Mouse (Mus musculus): ENCODE data around the gene Farp1. TPM values are rescaled to one million over a fixed set of nuclear protein-coding genes. Genes with fewer than 3 reads are reported as not detected.

Farp1 gene
- polyA plus RNA-seq, 1 experiment: 42.6 TPM

DNA sequence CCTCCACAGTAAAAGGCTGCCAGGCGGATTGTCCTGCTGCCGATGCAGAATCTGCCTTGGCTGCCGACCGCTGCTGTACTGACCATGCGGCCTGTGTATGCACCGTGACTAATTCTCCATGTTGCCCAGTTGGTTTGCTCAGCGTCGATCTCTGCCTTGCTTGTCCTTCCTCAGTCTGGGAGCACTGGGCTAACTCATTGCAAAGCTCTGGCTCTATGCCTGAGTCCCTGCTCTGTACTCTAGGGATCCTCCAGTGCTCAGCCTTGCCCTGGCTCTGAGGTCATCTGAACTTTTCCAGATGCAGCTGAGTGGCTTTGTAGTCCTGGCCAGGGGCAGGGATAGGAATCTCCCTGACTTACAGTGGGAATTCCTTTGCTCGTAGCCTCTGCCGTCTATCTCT is 24.3 kb downstream of the Farp1 start:
- Histone ChIP-seq H3K79me3 (ENCODE audit: low read depth) (peaks cover 83% of the 10 kb centered on the region), H3K79me2 (ENCODE audit: control insufficient read depth, insufficient read depth) (peaks cover 98% of the 10 kb centered on the region), H3ac (ENCODE audit: control insufficient read depth, insufficient read length, low read depth) (no peak overlapping the region), H3K36me3 (ENCODE audit: control insufficient read depth, insufficient read depth) (peaks cover 17% of the 10 kb centered on the region), H3K27me3 (ENCODE audit: control insufficient read depth, insufficient read depth, insufficient read length) (no peaks in the 10 kb centered on the region), H3K4me3 (ENCODE audit: insufficient read depth, poor library complexity, severe bottlenecking) (no peak overlapping the region)
- TF ChIP-seq CEBPB (IDR thresholded peaks at IDR 0.05; ENCODE audit: low read depth) (no peak), FOSL1 (IDR thresholded peaks at IDR 0.05; ENCODE audit: insufficient read depth, low read length, poor library complexity, severe bottlenecking) (no peak), CTCF (IDR thresholded peaks at IDR 0.05; ENCODE audit: control insufficient read depth, insufficient read depth, insufficient read length) (no peak), MYOG (IDR thresholded peaks at IDR 0.05; ENCODE audit: control insufficient read depth, extremely low read depth, insufficient read length) (no peak), USF1 (IDR thresholded peaks at IDR 0.05; ENCODE audit: low read depth) (no peak), MAX (IDR thresholded peaks at IDR 0.05) (no peak), MYOD1 (IDR thresholded peaks at IDR 0.05; ENCODE audit: control insufficient read depth, insufficient read length, low read depth) (no peak)

DNA sequence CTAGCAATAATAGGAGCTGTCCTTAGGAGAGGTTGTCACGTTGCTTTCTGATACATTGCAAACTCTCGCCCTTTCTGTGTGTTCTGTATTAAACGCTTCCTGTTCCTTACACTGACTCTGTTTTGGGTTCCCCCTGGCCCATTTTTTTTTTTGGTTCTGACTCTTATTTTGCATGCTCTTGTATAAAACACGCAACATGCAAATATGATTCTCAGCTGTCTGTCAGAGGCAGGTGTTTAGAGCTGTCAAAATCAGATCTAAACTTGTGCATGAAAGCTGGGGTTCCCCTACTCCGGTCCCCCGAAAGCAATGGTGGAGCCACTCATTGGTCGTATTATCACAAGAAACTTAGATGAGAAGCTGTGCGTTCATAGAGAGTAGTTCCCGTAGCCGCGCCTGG is 25.5 kb downstream of the Farp1 start:
- TF ChIP-seq USF1 (IDR thresholded peaks at IDR 0.05; ENCODE audit: low read depth) (no peak), CEBPB (IDR thresholded peaks at IDR 0.05; ENCODE audit: low read depth) (no peak), FOSL1 (IDR thresholded peaks at IDR 0.05; ENCODE audit: insufficient read depth, low read length, poor library complexity, severe bottlenecking) (no peak), CTCF (IDR thresholded peaks at IDR 0.05; ENCODE audit: control insufficient read depth, insufficient read depth, insufficient read length) (no peak), MYOD1 (IDR thresholded peaks at IDR 0.05; ENCODE audit: control insufficient read depth, insufficient read length, low read depth) (no peak), MYOG (IDR thresholded peaks at IDR 0.05; ENCODE audit: control insufficient read depth, extremely low read depth, insufficient read length) (no peak), MAX (IDR thresholded peaks at IDR 0.05) (no peak)
- H3K79me3 ChIP-seq (ENCODE audit: low read depth): peaks cover 82% of the 10 kb centered on the region
- H3K79me2 ChIP-seq (ENCODE audit: control insufficient read depth, insufficient read depth): peaks cover 98% of the 10 kb centered on the region
- no peak overlapping the region for H3K4me3 ChIP-seq (ENCODE audit: insufficient read depth, poor library complexity, severe bottlenecking)
- H3ac ChIP-seq (ENCODE audit: control insufficient read depth, insufficient read length, low read depth): no peak overlapping the region
- peaks cover 17% of the 10 kb centered on the region for H3K36me3 ChIP-seq (ENCODE audit: control insufficient read depth, insufficient read depth)
- no peaks in the 10 kb centered on the region for H3K27me3 ChIP-seq (ENCODE audit: control insufficient read depth, insufficient read depth, insufficient read length)

DNA sequence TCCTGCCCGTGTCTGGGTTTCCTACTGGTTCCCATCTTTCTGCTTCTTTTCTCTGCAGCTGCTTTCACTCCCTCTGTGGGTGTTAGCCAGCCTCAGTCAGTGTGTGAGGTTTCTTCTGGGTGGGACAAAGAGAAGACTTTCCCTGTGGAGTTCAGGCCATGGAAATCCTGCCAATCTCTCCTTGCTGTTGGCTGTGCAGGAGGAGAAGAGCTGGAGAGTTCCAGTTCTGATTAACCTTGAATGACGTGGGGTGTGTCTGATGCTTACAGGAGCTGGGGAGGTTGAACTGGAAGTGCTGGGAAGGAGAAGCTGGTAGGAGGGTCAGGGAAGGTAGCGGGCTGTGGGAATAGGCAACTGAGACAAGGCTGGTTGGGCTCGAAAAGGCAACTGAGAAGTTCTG is 26.7 kb downstream of the Farp1 start:
- Histone ChIP-seq H3K79me3 (ENCODE audit: low read depth) (peaks cover 80% of the 10 kb centered on the region), H3K4me3 (ENCODE audit: insufficient read depth, poor library complexity, severe bottlenecking) (no peak overlapping the region), H3K27me3 (ENCODE audit: control insufficient read depth, insufficient read depth, insufficient read length) (no peaks in the 10 kb centered on the region), H3ac (ENCODE audit: control insufficient read depth, insufficient read length, low read depth) (no peak overlapping the region), H3K36me3 (ENCODE audit: control insufficient read depth, insufficient read depth) (peaks cover 20% of the 10 kb centered on the region), H3K79me2 (ENCODE audit: control insufficient read depth, insufficient read depth) (peaks cover 95% of the 10 kb centered on the region)
- no peak for TF ChIP-seq MYOD1 (IDR thresholded peaks at IDR 0.05; ENCODE audit: control insufficient read depth, insufficient read length, low read depth)
- no peak for TF ChIP-seq USF1 (IDR thresholded peaks at IDR 0.05; ENCODE audit: low read depth)
- no peak for TF ChIP-seq CTCF (IDR thresholded peaks at IDR 0.05; ENCODE audit: control insufficient read depth, insufficient read depth, insufficient read length)
- no peak for TF ChIP-seq MYOG (IDR thresholded peaks at IDR 0.05; ENCODE audit: control insufficient read depth, extremely low read depth, insufficient read length)
- TF ChIP-seq CEBPB (IDR thresholded peaks at IDR 0.05; ENCODE audit: low read depth): no peak
- no peak for TF ChIP-seq FOSL1 (IDR thresholded peaks at IDR 0.05; ENCODE audit: insufficient read depth, low read length, poor library complexity, severe bottlenecking)
- no peak for TF ChIP-seq MAX (IDR thresholded peaks at IDR 0.05)

DNA sequence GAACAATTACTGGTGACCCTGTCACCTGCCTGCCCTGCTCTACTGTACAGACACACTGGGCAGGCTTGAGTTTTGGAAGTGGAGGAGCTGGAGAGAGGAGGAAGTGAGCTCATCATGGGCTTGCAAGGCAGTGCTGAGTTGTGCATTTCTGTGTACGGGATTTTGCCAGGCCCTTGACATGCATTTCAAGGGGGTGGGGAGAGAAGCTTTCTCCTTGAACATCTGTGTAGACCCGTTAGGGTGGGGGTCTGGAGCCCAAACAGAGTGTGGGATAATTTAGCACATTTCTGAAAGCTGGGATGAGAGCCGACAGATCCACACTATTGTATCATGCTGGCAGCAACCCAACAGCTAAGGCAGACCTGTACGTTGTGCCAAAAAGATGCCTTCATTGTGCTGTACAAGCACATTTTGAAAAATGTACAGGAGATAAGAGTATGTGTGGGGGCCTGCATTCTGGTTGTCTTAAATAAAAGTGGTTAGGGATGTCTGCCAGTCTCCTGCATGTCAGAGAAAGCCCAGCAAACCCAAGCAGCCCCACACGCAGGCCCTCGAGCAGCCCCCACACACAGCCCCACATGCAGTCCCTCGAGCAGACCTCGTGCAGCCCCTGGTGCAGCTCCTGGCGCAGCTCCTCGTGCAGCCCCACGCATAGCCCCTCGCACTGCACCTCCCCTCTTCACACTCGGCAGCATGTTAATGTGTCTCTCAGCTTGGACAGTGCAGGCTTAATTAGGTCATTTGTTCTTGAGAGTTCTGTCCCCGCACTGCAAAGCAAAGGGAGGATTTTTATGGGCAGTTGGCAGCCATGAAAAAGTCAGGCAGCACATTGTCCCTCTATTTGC is 27.5 kb downstream of the Farp1 start:
- no peak for TF ChIP-seq CTCF (IDR thresholded peaks at IDR 0.05; ENCODE audit: control insufficient read depth, insufficient read depth, insufficient read length)
- TF ChIP-seq MAX (IDR thresholded peaks at IDR 0.05): no peak
- no peak for TF ChIP-seq MYOG (IDR thresholded peaks at IDR 0.05; ENCODE audit: control insufficient read depth, extremely low read depth, insufficient read length)
- TF ChIP-seq FOSL1 (IDR thresholded peaks at IDR 0.05; ENCODE audit: insufficient read depth, low read length, poor library complexity, severe bottlenecking): no peak
- TF ChIP-seq MYOD1 (IDR thresholded peaks at IDR 0.05; ENCODE audit: control insufficient read depth, insufficient read length, low read depth): no peak
- no peak for TF ChIP-seq USF1 (IDR thresholded peaks at IDR 0.05; ENCODE audit: low read depth)
- TF ChIP-seq CEBPB (IDR thresholded peaks at IDR 0.05; ENCODE audit: low read depth): no peak
- peaks cover 75% of the 10 kb centered on the region for H3K79me3 ChIP-seq (ENCODE audit: low read depth)

GRCm38 (mm10) chr14:121064726-121065125 is 29.7 kb downstream of the Farp1 start:
- H3K36me3 ChIP-seq (ENCODE audit: control insufficient read depth, insufficient read depth): peaks cover 9% of the 10 kb centered on the region
- H3ac ChIP-seq (ENCODE audit: control insufficient read depth, insufficient read length, low read depth): no peak overlapping the region
- peaks cover 59% of the 10 kb centered on the region for H3K79me3 ChIP-seq (ENCODE audit: low read depth)
- no peaks in the 10 kb centered on the region for H3K27me3 ChIP-seq (ENCODE audit: control insufficient read depth, insufficient read depth, insufficient read length)
- TF ChIP-seq CTCF (IDR thresholded peaks at IDR 0.05; ENCODE audit: control insufficient read depth, insufficient read depth, insufficient read length) (no peak), MYOD1 (IDR thresholded peaks at IDR 0.05; ENCODE audit: control insufficient read depth, insufficient read length, low read depth) (no peak), MYOG (IDR thresholded peaks at IDR 0.05; ENCODE audit: control insufficient read depth, extremely low read depth, insufficient read length) (no peak), USF1 (IDR thresholded peaks at IDR 0.05; ENCODE audit: low read depth) (no peak), CEBPB (IDR thresholded peaks at IDR 0.05; ENCODE audit: low read depth) (no peak), FOSL1 (IDR thresholded peaks at IDR 0.05; ENCODE audit: insufficient read depth, low read length, poor library complexity, severe bottlenecking) (no peak), MAX (IDR thresholded peaks at IDR 0.05) (no peak)
- H3K79me2 ChIP-seq (ENCODE audit: control insufficient read depth, insufficient read depth): peaks cover 70% of the 10 kb centered on the region
- no peak overlapping the region for H3K4me3 ChIP-seq (ENCODE audit: insufficient read depth, poor library complexity, severe bottlenecking)

More for the DNA sequence above, 27.5 kb downstream of the Farp1 start:
- peaks cover 20% of the 10 kb centered on the region for H3K36me3 ChIP-seq (ENCODE audit: control insufficient read depth, insufficient read depth)
- H3K4me3 ChIP-seq (ENCODE audit: insufficient read depth, poor library complexity, severe bottlenecking): no peak overlapping the region
- no peaks in the 10 kb centered on the region for H3K27me3 ChIP-seq (ENCODE audit: control insufficient read depth, insufficient read depth, insufficient read length)
- no peak overlapping the region for H3ac ChIP-seq (ENCODE audit: control insufficient read depth, insufficient read length, low read depth)
- peaks cover 88% of the 10 kb centered on the region for H3K79me2 ChIP-seq (ENCODE audit: control insufficient read depth, insufficient read depth)
